Comparison of ENCODE assay signal across 18 mouse cellular contexts in genomic region chr14:11950379-11950778, GRCm38 (mm10).
"Had no signal": no experiment of that assay in that cellular context is flagged by ENCODE, and none has a peak within 500 bp of the region (broad histone marks: within the 10 kb centered on the region; RNA-seq: fewer than 3 reads in every experiment).

No protein-coding gene starts in this region.

- H3K36me3 ChIP-seq: liver, embryonic 13.5 days; liver, embryonic 15.5 days; midbrain, embryonic 12.5 days had no signal

- DNase-seq: liver, embryonic 13.5 days; liver, postnatal 0 days; lung, adult 2 months; lung, postnatal 14 days; lung, postnatal 36 days; midbrain, embryonic 14.5 days; right cerebral cortex, postnatal 14 days; spleen, adult 18-20 months; thymus, adult 18-20 months; thymus, postnatal 14 days; thymus, postnatal 36 days had no signal

- H3K9ac ChIP-seq: liver, embryonic 13.5 days; liver, embryonic 15.5 days; liver, postnatal 0 days; lung, embryonic 15.5 days; midbrain, embryonic 12.5 days had no signal

- H3K9me3 ChIP-seq: liver, embryonic 13.5 days; liver, embryonic 15.5 days; lung, embryonic 15.5 days; midbrain, embryonic 12.5 days had no signal

- H3K27ac ChIP-seq: liver, embryonic 13.5 days; liver, embryonic 15.5 days; lung, embryonic 15.5 days; macrophage; midbrain, embryonic 12.5 days had no signal

- H3K4me3 ChIP-seq: liver, embryonic 13.5 days; liver, embryonic 15.5 days; lung, embryonic 15.5 days; megakaryocyte, embryonic 14.5 days; midbrain, embryonic 12.5 days had no signal

- H3K27me3 ChIP-seq: liver, embryonic 13.5 days; liver, embryonic 15.5 days; lung, embryonic 15.5 days; megakaryocyte, embryonic 14.5 days; midbrain, embryonic 12.5 days had no signal

- H3K4me2 ChIP-seq: liver, embryonic 13.5 days; liver, embryonic 15.5 days; lung, embryonic 15.5 days; midbrain, embryonic 12.5 days had no signal

- ATAC-seq: liver, postnatal 0 days; lung, postnatal 0 days; midbrain, embryonic 16.5 days had no signal

- H3K4me1 ChIP-seq: liver, embryonic 13.5 days; liver, embryonic 15.5 days; lung, embryonic 15.5 days; megakaryocyte, embryonic 14.5 days; midbrain, embryonic 12.5 days had no signal
